22 mouse cellular contexts compared by ENCODE assay signal in the genomic region with DNA sequence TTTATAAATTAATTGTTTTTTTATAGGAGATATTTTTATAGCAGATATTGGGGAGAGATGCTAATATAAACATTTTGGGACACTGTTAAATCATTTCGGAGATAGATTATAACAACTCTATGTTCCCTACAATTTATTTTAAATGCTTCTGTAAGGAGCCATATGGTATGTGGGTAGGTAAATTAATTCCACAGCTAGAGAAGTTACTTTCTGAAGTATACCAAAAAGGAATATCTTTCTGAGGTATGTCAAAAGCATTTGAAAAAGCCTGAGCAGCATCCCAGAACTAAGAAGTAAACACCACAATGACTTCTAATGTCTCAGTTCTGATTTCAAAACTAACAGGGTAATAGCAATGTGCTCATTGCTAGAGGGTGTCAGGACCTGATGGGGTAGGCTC.
"Had no signal": no experiment of that assay in that cellular context is flagged by ENCODE, and none has a peak within 500 bp of the region (broad histone marks: within the 10 kb centered on the region; RNA-seq: fewer than 3 reads in every experiment).

No protein-coding gene starts in this region.

- H3K36me3 ChIP-seq: heart, embryonic 13.5 days; heart, embryonic 15.5 days; hindbrain, embryonic 13.5 days; hindbrain, embryonic 15.5 days; limb, embryonic 13.5 days; limb, embryonic 15.5 days; liver, embryonic 12.5 days had no signal

- ATAC-seq: hindbrain, postnatal 0 days; intestine, embryonic 16.5 days; liver, embryonic 12.5 days had no signal

- H3K27ac ChIP-seq: heart, adult 2 months; heart, embryonic 13.5 days; heart, embryonic 15.5 days; hindbrain, embryonic 13.5 days; hindbrain, embryonic 15.5 days; hindbrain, postnatal 0 days; limb, embryonic 13.5 days; limb, embryonic 15.5 days; liver, embryonic 12.5 days; liver, embryonic 14.5 days had no signal

- DNase-seq: gastrocnemius, postnatal 14 days; gastrocnemius, postnatal 36 days; heart, adult 2 months; heart, postnatal 14 days; heart, postnatal 36 days; kidney, adult 11 months; kidney, adult 8-10 months; kidney, postnatal 10 days; kidney, postnatal 25 days; kidney, postnatal 4 days; layer of hippocampus, postnatal 36 days; left cerebral cortex, postnatal 4 days had no signal

- H3K27me3 ChIP-seq: heart, embryonic 13.5 days; heart, embryonic 15.5 days; hindbrain, embryonic 13.5 days; hindbrain, embryonic 15.5 days; limb, embryonic 13.5 days; limb, embryonic 15.5 days; liver, embryonic 12.5 days had no signal

- H3K4me3 ChIP-seq: heart, adult 2 months; heart, embryonic 13.5 days; heart, embryonic 15.5 days; hindbrain, embryonic 13.5 days; hindbrain, embryonic 15.5 days; limb, embryonic 13.5 days; limb, embryonic 15.5 days; liver, embryonic 12.5 days had no signal

- H3K4me1 ChIP-seq: heart, embryonic 13.5 days; heart, embryonic 15.5 days; hindbrain, embryonic 13.5 days; hindbrain, embryonic 15.5 days; limb, embryonic 13.5 days; limb, embryonic 15.5 days; liver, embryonic 12.5 days had no signal
